Mouse (Mus musculus) spleen, adult 2 months (tissue): ENCODE measurements at regions not wholly inside any gene's neighbourhood (a gene's known extent, or its start where the extent isn't known, plus 50 kb on each side); places are given as distances from the start of the nearest gene placed in this dataset.

Experiments used
- CTCF ChIP-seq: fragments of 200-500 bp; IDR thresholded peaks from 2 replicates; pipeline ENCODE4 v1.5.1; 2011; ENCODE audit warnings: mild to moderate bottlenecking, inconsistent platforms; ENCODE audit not compliant: insufficient read depth, insufficient read length, insufficient replicate concordance; ENCODE audit errors: extremely low read depth
- POLR2A ChIP-seq: fragments of 200-500 bp; IDR thresholded peaks from 2 replicates; pipeline ENCODE4 v1.6.1; 2011; ENCODE audit warnings: low read depth, low read length, inconsistent platforms

DNA sequence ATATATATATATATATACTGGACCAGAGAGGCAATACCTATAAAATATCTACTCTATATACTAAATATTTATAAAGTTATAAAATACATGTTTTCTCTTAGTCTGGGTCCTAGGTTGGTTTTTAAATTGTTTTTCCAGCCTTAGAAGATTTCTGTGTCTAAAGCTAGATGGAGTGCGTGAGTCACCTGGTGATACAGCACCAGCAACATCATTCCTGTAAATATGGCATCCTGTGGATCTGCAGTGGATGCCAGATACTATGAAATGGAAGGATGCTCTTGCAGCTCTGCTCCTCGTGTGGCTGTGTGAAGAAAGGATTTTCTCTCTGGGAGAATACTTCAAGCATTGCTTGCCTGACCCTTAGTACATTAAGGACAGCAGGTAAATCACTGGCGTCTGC is 761.2 kb downstream of the Adgrl2 start:
- TF ChIP-seq CTCF, result no peak
- no peak for TF ChIP-seq POLR2A
